Mouse (Mus musculus): ENCODE measurements at regions not wholly inside any gene's neighbourhood (a gene's known extent, or its start where the extent isn't known, plus 50 kb on each side); places are given as distances from the start of the nearest gene placed in this dataset.

- no peak for TF ChIP-seq CTCF (IDR thresholded peaks at IDR 0.05; ENCODE audit: extremely low read depth, insufficient read depth, low read length)
- TF ChIP-seq POLR2A (IDR thresholded peaks at IDR 0.05; ENCODE audit: extremely low read depth, insufficient read depth, low read length) = no peak
Observed at GRCm38 (mm10) chr12:77596676-77597075, 358.8 kb downstream of the Fut8 start.
